Mouse (Mus musculus) lung, postnatal 0 days (tissue): ENCODE measurements around the gene Trak1.

Source experiments
- CTCF ChIP-seq: IDR thresholded peaks from 2 replicates; pipeline ENCODE4 v1.5.1; 2016; ENCODE audit warnings: antibody characterized with exemption, mild to moderate bottlenecking
- EP300 ChIP-seq: IDR thresholded peaks from 2 replicates; pipeline ENCODE4 v1.6.1; 2016; ENCODE audit warnings: antibody characterized with exemption, mild to moderate bottlenecking, control low read depth

DNA sequence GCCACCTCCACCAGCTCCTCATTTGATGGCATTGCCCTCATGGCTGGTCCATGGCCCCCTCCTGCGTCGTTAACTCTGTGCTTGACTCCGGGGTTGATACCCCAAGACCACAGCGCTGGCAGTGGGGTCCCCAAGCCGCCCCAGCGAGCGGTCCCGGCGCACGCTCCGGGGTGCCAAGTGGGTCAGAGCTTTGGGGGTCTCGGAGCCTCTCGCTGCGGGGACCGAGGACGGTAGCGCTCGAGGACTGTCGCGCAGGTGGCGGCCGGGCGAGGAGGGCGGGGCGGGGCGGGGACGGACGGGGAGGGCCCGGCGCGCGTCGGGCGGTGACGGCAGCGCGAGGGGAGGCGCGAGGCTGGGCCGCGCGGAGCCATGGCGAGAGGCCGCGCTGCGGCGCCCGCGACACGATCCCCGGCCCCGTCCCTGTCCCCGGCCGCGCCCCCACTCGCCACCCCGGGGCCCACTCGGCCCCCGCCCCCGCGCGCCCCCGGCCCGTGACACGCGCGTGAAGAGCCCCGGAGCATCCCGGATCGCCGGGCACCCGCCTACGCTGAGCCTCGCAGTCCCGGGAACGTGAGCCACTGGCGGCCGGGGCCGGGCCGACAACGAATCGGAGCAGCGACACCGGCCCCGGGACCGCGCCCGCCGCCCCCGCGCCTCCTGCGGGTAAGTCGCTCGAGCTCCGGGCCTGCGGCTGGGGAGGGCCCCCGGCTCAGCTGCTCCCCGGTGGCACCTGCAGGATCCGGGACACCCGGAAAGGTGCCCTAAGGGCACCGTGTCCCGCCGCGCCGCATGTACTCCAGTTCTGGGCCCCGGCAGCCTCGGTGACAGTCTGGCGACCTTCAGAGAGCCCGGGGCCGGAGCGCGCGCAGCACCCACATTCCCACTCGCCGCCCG is at the start of gene Trak1:
- TF ChIP-seq CTCF (no peak), EP300 (no peak)
